Mouse (Mus musculus): ENCODE data around the gene Smpx. TPM values are rescaled to one million over a fixed set of nuclear protein-coding genes. Genes with fewer than 3 reads are reported as not detected.

Smpx gene
- polyA plus RNA-seq, 1 experiment, result 10.9 TPM

GRCm38 (mm10) chrX:157747815-157748544, 49.3 kb downstream of the Smpx start:
- Histone ChIP-seq H3K4me1 (ENCODE audit: control insufficient read depth, insufficient read depth, insufficient read length, low read length) (no peaks in the 10 kb centered on the region), H3K27ac (replicated peaks; ENCODE audit: low read depth, low read length) (no peak overlapping the region), H3K4me3 (ENCODE audit: insufficient read depth, low read depth, low read length) (no peak overlapping the region)

GRCm38 (mm10) chrX:157754559-157754958, 55.8 kb downstream of the Smpx start:
- H3K27ac ChIP-seq (replicated peaks; ENCODE audit: low read depth, low read length), result no peak overlapping the region
- H3K4me3 ChIP-seq (ENCODE audit: insufficient read depth, low read depth, low read length), result no peak overlapping the region
- H3K4me1 ChIP-seq (ENCODE audit: control insufficient read depth, insufficient read depth, insufficient read length, low read length), result no peaks in the 10 kb centered on the region

- Histone ChIP-seq H3K4me3 (ENCODE audit: insufficient read depth, low read depth, low read length) (no peak overlapping the region), H3K4me1 (ENCODE audit: control insufficient read depth, insufficient read depth, insufficient read length, low read length) (no peaks in the 10 kb centered on the region), H3K27ac (replicated peaks; ENCODE audit: low read depth, low read length) (no peak overlapping the region)
Measured at GRCm38 (mm10) chrX:157762542-157762941, 63.8 kb downstream of the Smpx start.

GRCm38 (mm10) chrX:157801669-157802068, 103.0 kb downstream of the Smpx start:
- H3K4me1 ChIP-seq (ENCODE audit: control insufficient read depth, insufficient read depth, insufficient read length, low read length), result no peaks in the 10 kb centered on the region
- no peak overlapping the region for H3K4me3 ChIP-seq (ENCODE audit: insufficient read depth, low read depth, low read length)
- H3K27ac ChIP-seq (replicated peaks; ENCODE audit: low read depth, low read length), result no peak overlapping the region

Other genes with a start within 250 kb of the Smpx start
- gene Sms, start 206.6 kb upstream of the Smpx start, polyA plus RNA-seq (2012; ENCODE audit: insufficient read depth, insufficient read length, missing spikeins), result 6.7 and 10.8 TPM in 2 replicates
- 0.71 and 1.5 TPM in 2 replicates for gene Yy2, start 129.9 kb upstream of the Smpx start, polyA plus RNA-seq (2012; ENCODE audit: insufficient read depth, insufficient read length, missing spikeins)
- 5.0 and 6.3 TPM in 2 replicates for gene Mbtps2, start 100.2 kb upstream of the Smpx start, polyA plus RNA-seq (2012; ENCODE audit: insufficient read depth, insufficient read length, missing spikeins)
- not detected in 2 replicates for gene Klhl34, start 119.5 kb downstream of the Smpx start, polyA plus RNA-seq (2012; ENCODE audit: insufficient read depth, insufficient read length, missing spikeins)